Mouse (Mus musculus) embryo, embryonic 10 days (tissue): Measurements from ENCODE around the gene Pak6.

Experiments used
- DNase-seq: peaks from one replicate; pipeline ENCODE4 v3.0.0-alpha.2; 2015; ENCODE audit warnings: low spot score

The Pak6 gene

GRCm38 (mm10) chr2:118664975-118665516 is 1.9 kb downstream of the Pak6 start:
- no peak for DNase-seq

GRCm38 (mm10) chr2:118665616-118666015 is 2.5 kb downstream of the Pak6 start:
- no peak for DNase-seq

GRCm38 (mm10) chr2:118667181-118667580 is 4.1 kb downstream of the Pak6 start:
- DNase-seq = no peak

GRCm38 (mm10) chr2:118669245-118669644 is 6.1 kb downstream of the Pak6 start:
- no peak for DNase-seq

GRCm38 (mm10) chr2:118669785-118670184 is 6.7 kb downstream of the Pak6 start:
- no peak for DNase-seq

- no peak for DNase-seq
These were observed 8.6 kb downstream of the Pak6 start for GRCm38 (mm10) chr2:118671728-118672127.

GRCm38 (mm10) chr2:118673686-118674465 is 10.8 kb downstream of the Pak6 start:
- no peak for DNase-seq

- no peak for DNase-seq
These were observed 11.4 kb downstream of the Pak6 start for GRCm38 (mm10) chr2:118674500-118674899.

- no peak for DNase-seq
These were observed 14.0 kb downstream of the Pak6 start for GRCm38 (mm10) chr2:118676839-118677741.

GRCm38 (mm10) chr2:118677817-118678216 is 14.7 kb downstream of the Pak6 start:
- no peak for DNase-seq

GRCm38 (mm10) chr2:118679577-118679976 is 16.5 kb downstream of the Pak6 start:
- no peak for DNase-seq

- no peak for DNase-seq
These were observed 17.8 kb downstream of the Pak6 start for GRCm38 (mm10) chr2:118680926-118681325.

GRCm38 (mm10) chr2:118682544-118683260 is 19.6 kb downstream of the Pak6 start:
- DNase-seq = no peak

GRCm38 (mm10) chr2:118685088-118685487 is 22.0 kb downstream of the Pak6 start:
- DNase-seq = no peak

- no peak for DNase-seq
These were observed 23.6 kb downstream of the Pak6 start for GRCm38 (mm10) chr2:118686693-118687092.

- DNase-seq = no peak
These were observed 24.7 kb downstream of the Pak6 start for GRCm38 (mm10) chr2:118687791-118688190.

- DNase-seq = no peak
These were observed 26.8 kb downstream of the Pak6 start for GRCm38 (mm10) chr2:118689875-118690274.

GRCm38 (mm10) chr2:118693370-118693966 is 30.4 kb downstream of the Pak6 start:
- no peak for DNase-seq

GRCm38 (mm10) chr2:118695677-118696232 is 32.7 kb downstream of the Pak6 start:
- peak; percentile 80 for DNase-seq

- no peak for DNase-seq
These were observed 33.6 kb downstream of the Pak6 start for GRCm38 (mm10) chr2:118696451-118697308.
